Mouse (Mus musculus): ENCODE measurements around the gene Emid1.

- no peak for TF ChIP-seq CTCF (IDR thresholded peaks at IDR 0.05; ENCODE audit: borderline replicate concordance, control insufficient read depth, extremely low read depth, insufficient read depth, low read length, poor library complexity)
- no peak for TF ChIP-seq POLR2A (IDR thresholded peaks at IDR 0.05; ENCODE audit: control insufficient read depth, extremely low read depth, insufficient read depth, low read length, poor library complexity)
Measured at GRCm38 (mm10) chr11:5175141-5175540, 23.1 kb upstream of the Emid1 start.
